Mouse (Mus musculus) neural tube, embryonic 11.5 days (tissue): ENCODE measurements around the gene Lypd6b. TPM values are rescaled to one million over a fixed set of nuclear protein-coding genes. Genes with fewer than 3 reads are reported as not detected.

Experiments
- ATAC-seq: fragments of 200-750 bp; cut with Nextera tagmentation; 2 replicates; pipeline ENCODE4 v1.8.0; 2017; ENCODE audit warnings: moderate number of reproducible peaks, mild to moderate bottlenecking, moderate TSS enrichment, moderate library complexity; ENCODE audit not compliant: insufficient read depth, low FRiP score, low TSS enrichment
- DNase-seq: peaks from one replicate; pipeline ENCODE4 v3.0.0-alpha.2; 2015; ENCODE audit warnings: low spot score
- H3K27ac ChIP-seq: fragments of 300-500 bp; sonication (generic); 2 replicates; pipeline ENCODE4 v1.5.1; 2014; ENCODE audit warnings: low read depth, mild to moderate bottlenecking, low read length
- H3K27me3 ChIP-seq: fragments of 300-500 bp; sonication (generic); 2 replicates; pipeline ENCODE4 v1.6.1; 2014; ENCODE audit warnings: mild to moderate bottlenecking, low read length, mixed read lengths; ENCODE audit not compliant: control insufficient read depth, insufficient read depth
- H3K36me3 ChIP-seq: fragments of 300-500 bp; sonication (generic); 2 replicates; pipeline ENCODE4 v1.6.1; 2014; ENCODE audit warnings: mild to moderate bottlenecking, low read length, moderate library complexity, mixed read lengths; ENCODE audit not compliant: control insufficient read depth, insufficient read depth
- H3K4me1 ChIP-seq: fragments of 300-500 bp; sonication (generic); 2 replicates; pipeline ENCODE4 v1.6.1; 2014; ENCODE audit warnings: low read length, mixed read lengths; ENCODE audit not compliant: control insufficient read depth, insufficient read depth
- H3K4me2 ChIP-seq: fragments of 300-500 bp; sonication (generic); 2 replicates; pipeline ENCODE4 v1.6.1; 2014; ENCODE audit warnings: low read depth, mild to moderate bottlenecking, moderate library complexity
- H3K4me3 ChIP-seq: fragments of 300-500 bp; sonication (generic); 2 replicates; pipeline ENCODE4 v1.5.1; 2014; ENCODE audit warnings: low read depth, low read length
- H3K9ac ChIP-seq: fragments of 300-500 bp; sonication (generic); 2 replicates; pipeline ENCODE4 v1.6.1; 2014; ENCODE audit warnings: mild to moderate bottlenecking, low read length
- H3K9me3 ChIP-seq: fragments of 300-500 bp; sonication (generic); 2 replicates; pipeline ENCODE4 v1.6.1; 2016; ENCODE audit warnings: low read length; ENCODE audit not compliant: control insufficient read depth
- WGBS: fragments of 180-500 bp; shearing (Covaris S2); extraction: QIAGEN DNeasy Blood & Tissue Kit; methylation state at CpG from one replicate; pipeline ENCODE4 v1.1.7; 2014; 5-methylcytosine and 5-hydroxymethylcytosine counted together
- polyA plus RNA-seq: library from polyadenylated mRNA; unstranded; fragments of >200 nt; fragmentation: Nextera tagmentation; extraction: Ambion mirVana; gene quantifications from 2 replicates; pipeline ENCODE4 v1.2.1, GENCODE M21; 2014

Lypd6b gene
- polyA plus RNA-seq, 1 experiment from 2014 or later = 1.3 TPM

GRCm38 (mm10) chr2:49918692-49919091 is 131.2 kb downstream of the Lypd6b start:
- 24% methylated on average over 9 of the region's 9 CpGs for WGBS
- Histone ChIP-seq H3K4me1 (peaks cover 5% of the 10 kb centered on the region; the same call in 1 of the 2 replicates), H3K27ac (no peak overlapping the region), H3K9ac (no peak overlapping the region), H3K9me3 (no peaks in the 10 kb centered on the region), H3K4me2 (no peak overlapping the region), H3K27me3 (no peaks in the 10 kb centered on the region), H3K36me3 (no peaks in the 10 kb centered on the region), H3K4me3 (no peak overlapping the region)
- no peak for DNase-seq
- ATAC-seq = no peak

GRCm38 (mm10) chr2:49921948-49922347 is 134.5 kb downstream of the Lypd6b start:
- Histone ChIP-seq H3K4me3 (no peak overlapping the region), H3K9ac (no peak overlapping the region), H3K27ac (no peak overlapping the region), H3K36me3 (no peaks in the 10 kb centered on the region), H3K4me2 (no peak overlapping the region), H3K9me3 (no peaks in the 10 kb centered on the region), H3K27me3 (no peaks in the 10 kb centered on the region), H3K4me1 (peaks cover 5% of the 10 kb centered on the region; the same call in 1 of the 2 replicates)
- DNase-seq = no peak
- WGBS = 62% methylated on average over 8 of the region's 8 CpGs
- no peak for ATAC-seq

GRCm38 (mm10) chr2:49922810-49923209 is 135.3 kb downstream of the Lypd6b start:
- DNase-seq (no peak), ATAC-seq (no peak)
- 75% methylated on average over 4 of the region's 4 CpGs for WGBS
- no peaks in the 10 kb centered on the region for H3K36me3 ChIP-seq
- no peak overlapping the region for H3K27ac ChIP-seq
- no peak overlapping the region for H3K4me3 ChIP-seq
- H3K4me1 ChIP-seq = no peaks in the 10 kb centered on the region
- no peaks in the 10 kb centered on the region for H3K27me3 ChIP-seq
- H3K9ac ChIP-seq = no peak overlapping the region
- no peaks in the 10 kb centered on the region for H3K9me3 ChIP-seq
- H3K4me2 ChIP-seq = no peak overlapping the region

GRCm38 (mm10) chr2:49926186-49926585 is 138.7 kb downstream of the Lypd6b start:
- H3K27me3 ChIP-seq = no peaks in the 10 kb centered on the region
- no peak overlapping the region for H3K9ac ChIP-seq
- WGBS = 81% methylated on average over 5 of the region's 5 CpGs
- no peak overlapping the region for H3K27ac ChIP-seq
- H3K36me3 ChIP-seq = no peaks in the 10 kb centered on the region
- no peak overlapping the region for H3K4me3 ChIP-seq
- no peaks in the 10 kb centered on the region for H3K9me3 ChIP-seq
- ATAC-seq (no peak), DNase-seq (no peak)
- H3K4me1 ChIP-seq = no peaks in the 10 kb centered on the region
- H3K4me2 ChIP-seq = no peak overlapping the region

GRCm38 (mm10) chr2:49927362-49927761 is 139.9 kb downstream of the Lypd6b start:
- Histone ChIP-seq H3K4me3 (no peak overlapping the region), H3K9me3 (no peaks in the 10 kb centered on the region), H3K9ac (no peak overlapping the region), H3K27me3 (no peaks in the 10 kb centered on the region), H3K4me2 (no peak overlapping the region), H3K36me3 (no peaks in the 10 kb centered on the region), H3K4me1 (no peaks in the 10 kb centered on the region), H3K27ac (no peak overlapping the region)
- 67% methylated on average over 1 of the region's 1 CpGs for WGBS
- DNase-seq (no peak), ATAC-seq (no peak)

GRCm38 (mm10) chr2:49929931-49930330 is 142.4 kb downstream of the Lypd6b start:
- WGBS = 87% methylated on average over 3 of the region's 3 CpGs
- no peak overlapping the region for H3K4me2 ChIP-seq
- H3K9me3 ChIP-seq = no peaks in the 10 kb centered on the region
- DNase-seq (no peak), ATAC-seq (no peak)
- H3K4me1 ChIP-seq = no peaks in the 10 kb centered on the region
- no peaks in the 10 kb centered on the region for H3K36me3 ChIP-seq
- no peak overlapping the region for H3K9ac ChIP-seq
- H3K27ac ChIP-seq = no peak overlapping the region
- H3K4me3 ChIP-seq = no peak overlapping the region
- H3K27me3 ChIP-seq = no peaks in the 10 kb centered on the region

- WGBS = 86% methylated on average over 13 of the region's 13 CpGs
- no peaks in the 10 kb centered on the region for H3K36me3 ChIP-seq
- no peaks in the 10 kb centered on the region for H3K4me1 ChIP-seq
- no peaks in the 10 kb centered on the region for H3K27me3 ChIP-seq
- H3K9me3 ChIP-seq = no peaks in the 10 kb centered on the region
- no peak overlapping the region for H3K27ac ChIP-seq
- H3K4me2 ChIP-seq = no peak overlapping the region
- no peak for ATAC-seq
- no peak overlapping the region for H3K4me3 ChIP-seq
- no peak for DNase-seq
- H3K9ac ChIP-seq = no peak overlapping the region
Measured at GRCm38 (mm10) chr2:49937621-49938020, 150.1 kb downstream of the Lypd6b start.

GRCm38 (mm10) chr2:49938246-49938645 is 150.8 kb downstream of the Lypd6b start:
- Histone ChIP-seq H3K4me2 (no peak overlapping the region), H3K4me3 (no peak overlapping the region), H3K27me3 (no peaks in the 10 kb centered on the region), H3K9me3 (no peaks in the 10 kb centered on the region), H3K4me1 (no peaks in the 10 kb centered on the region), H3K36me3 (no peaks in the 10 kb centered on the region), H3K9ac (no peak overlapping the region), H3K27ac (no peak overlapping the region)
- DNase-seq (no peak), ATAC-seq (no peak)
- WGBS = 80% methylated on average over 8 of the region's 8 CpGs

GRCm38 (mm10) chr2:49940372-49940771 is 152.9 kb downstream of the Lypd6b start:
- Histone ChIP-seq H3K4me1 (no peaks in the 10 kb centered on the region), H3K4me3 (no peak overlapping the region), H3K27ac (no peak overlapping the region), H3K9ac (no peak overlapping the region), H3K4me2 (no peak overlapping the region), H3K36me3 (no peaks in the 10 kb centered on the region), H3K9me3 (no peaks in the 10 kb centered on the region), H3K27me3 (no peaks in the 10 kb centered on the region)
- WGBS = 87% methylated on average over 6 of the region's 6 CpGs
- no peak for ATAC-seq
- no peak for DNase-seq
